In the genomic region with DNA sequence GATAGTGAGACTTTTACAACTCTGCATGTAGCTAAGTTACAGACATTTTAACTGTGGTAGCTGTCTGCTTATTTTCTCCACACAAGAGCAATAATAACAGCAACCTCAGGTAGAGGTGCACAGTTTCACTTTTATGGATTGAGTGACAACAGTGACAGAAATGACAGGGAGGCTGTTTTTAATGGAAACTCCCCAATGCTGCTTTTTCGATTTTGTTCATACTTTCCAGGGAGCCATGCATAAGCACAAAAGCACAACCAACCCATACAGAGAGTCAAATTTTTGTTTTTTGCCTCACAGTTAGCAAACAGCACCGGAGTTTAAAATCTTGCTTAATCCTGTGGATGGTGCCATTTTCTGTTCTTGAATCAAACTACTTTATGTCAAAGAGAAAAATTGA, we compare ENCODE assay signal across 16 mouse cellular contexts.
"Had no signal": no experiment of that assay in that cellular context is flagged by ENCODE, and none has a peak within 500 bp of the region (broad histone marks: within the 10 kb centered on the region; RNA-seq: fewer than 3 reads in every experiment).

No protein-coding gene starts in this region.

- H3K4me3 ChIP-seq: neural tube, embryonic 13.5 days; neural tube, embryonic 15.5 days; stomach, embryonic 15.5 days had no signal

- H3K9me3 ChIP-seq: neural tube, embryonic 13.5 days; neural tube, embryonic 15.5 days; stomach, embryonic 15.5 days had no signal

- H3K4me2 ChIP-seq: neural tube, embryonic 13.5 days; neural tube, embryonic 15.5 days; stomach, embryonic 15.5 days had no signal

- H3K36me3 ChIP-seq: neural tube, embryonic 13.5 days; neural tube, embryonic 15.5 days; stomach, embryonic 15.5 days had no signal

- H3K27me3 ChIP-seq: neural tube, embryonic 13.5 days; neural tube, embryonic 15.5 days; stomach, embryonic 15.5 days had no signal

- DNase-seq: retina, postnatal 1 day; right cerebral cortex, adult 18-20 months; right cerebral cortex, postnatal 14 days; right cerebral cortex, postnatal 25 days; right cerebral cortex, postnatal 4 days; spleen, adult 18-20 months; thymus, adult 18-20 months; thymus, adult 2 months; thymus, postnatal 14 days; thymus, postnatal 25 days; thymus, postnatal 36 days; thymus, postnatal 4 days had no signal

- H3K27ac ChIP-seq: neural tube, embryonic 13.5 days; neural tube, embryonic 15.5 days; stomach, embryonic 15.5 days; stomach, postnatal 0 days had no signal

- H3K9ac ChIP-seq: neural tube, embryonic 13.5 days; neural tube, embryonic 15.5 days; stomach, embryonic 15.5 days had no signal

- H3K4me1 ChIP-seq: neural tube, embryonic 13.5 days; neural tube, embryonic 15.5 days; stomach, embryonic 15.5 days had no signal
